Mouse (Mus musculus) left cerebral cortex, postnatal 10 days (tissue): ENCODE measurements at regions not wholly inside any gene's neighbourhood (a gene's known extent, or its start where the extent isn't known, plus 50 kb on each side); places are given as distances from the start of the nearest gene placed in this dataset.

ENCODE experiments used
- DNase-seq, 2 experiments: peaks; one replicate each; pipeline ENCODE4 v3.0.0; 2021 to 2022; ENCODE audit warnings: low spot score in 2 of 2, mixed read lengths in 1 of 2; ENCODE audit errors: extremely low spot score in 1 of 2
- intact Hi-C: fragments of 180-260 bp; cut with DNase I; formaldehyde crosslinking; loops from one replicate; pipeline ENCODE4 v1.15.1; 2025

DNA sequence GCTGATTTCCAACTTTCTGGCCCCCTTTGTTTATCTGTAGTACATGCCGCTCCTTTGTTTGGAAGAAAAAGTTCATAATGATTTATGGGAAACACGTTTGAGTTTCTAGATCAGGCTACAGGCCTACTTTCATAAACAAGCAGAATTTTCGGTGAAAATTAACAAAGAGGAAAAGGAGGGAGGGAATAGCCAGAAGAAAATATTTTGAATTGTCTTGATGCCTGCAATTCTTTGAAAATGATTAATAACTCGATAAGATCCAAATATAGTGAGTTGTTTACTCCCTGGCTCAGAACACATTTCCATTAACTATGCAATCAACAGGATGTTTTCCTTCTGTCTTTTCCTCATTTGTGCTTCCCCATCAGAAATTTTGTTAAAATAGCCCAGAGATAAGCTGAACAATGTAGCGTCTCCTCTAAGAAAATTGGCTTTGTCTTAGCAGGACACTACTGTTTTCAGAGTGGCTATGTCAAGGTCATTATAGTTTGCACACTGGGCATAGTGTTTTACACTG lies 328.7 kb upstream of the Mmadhc start:
- intact Hi-C loops, result no loop called here

GRCm38 (mm10) chr2:50609086-50609485 lies 312.5 kb upstream of the Mmadhc start:
- DNase-seq, result no peak
- intact Hi-C loops, result no loop called here

More for the DNA sequence above, 328.7 kb upstream of the Mmadhc start:
- no peak for DNase-seq

- DNase-seq, result no peak
- intact Hi-C loops, result no loop called here
These were observed 292.6 kb upstream of the Mmadhc start for GRCm38 (mm10) chr2:50589195-50589594.

- intact Hi-C loops, result no loop called here
- DNase-seq, result no peak
These were observed 292.1 kb upstream of the Mmadhc start for GRCm38 (mm10) chr2:50588652-50589051.

- intact Hi-C loops, result no loop called here
These were observed 289.9 kb upstream of the Mmadhc start for GRCm38 (mm10) chr2:50586321-50587050.

DNA sequence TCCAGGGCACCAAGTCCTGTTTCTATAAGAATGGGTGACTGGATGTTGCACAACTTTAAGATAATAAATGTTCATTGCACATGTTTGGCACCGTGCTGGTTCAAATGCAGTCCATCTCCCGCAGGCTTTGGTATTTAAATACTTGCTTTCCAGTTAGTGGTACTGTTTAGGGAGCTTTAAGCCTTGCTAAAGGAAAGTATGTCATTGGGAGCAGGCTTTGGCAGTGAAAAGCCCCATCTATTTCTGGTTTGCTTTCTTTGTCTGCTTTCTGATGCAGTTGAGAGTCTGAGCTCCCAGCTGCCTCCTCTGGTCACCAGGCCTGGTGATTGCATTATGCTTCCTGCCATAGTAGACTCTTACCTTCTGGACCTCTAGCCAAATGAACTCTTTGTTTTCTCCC lies 283.0 kb upstream of the Mmadhc start:
- no peak for DNase-seq

More at GRCm38 (mm10) chr2:50586321-50587050, 289.9 kb upstream of the Mmadhc start:
- DNase-seq, result no peak

GRCm38 (mm10) chr2:50578278-50579043 lies 281.9 kb upstream of the Mmadhc start:
- DNase-seq, result no peak
- intact Hi-C loops, result no loop called here

More for the DNA sequence above, 283.0 kb upstream of the Mmadhc start:
- intact Hi-C loops, result no loop called here

- no peak for DNase-seq
- intact Hi-C loops, result no loop called here
These were observed 281.1 kb upstream of the Mmadhc start for GRCm38 (mm10) chr2:50577736-50578135.

DNA sequence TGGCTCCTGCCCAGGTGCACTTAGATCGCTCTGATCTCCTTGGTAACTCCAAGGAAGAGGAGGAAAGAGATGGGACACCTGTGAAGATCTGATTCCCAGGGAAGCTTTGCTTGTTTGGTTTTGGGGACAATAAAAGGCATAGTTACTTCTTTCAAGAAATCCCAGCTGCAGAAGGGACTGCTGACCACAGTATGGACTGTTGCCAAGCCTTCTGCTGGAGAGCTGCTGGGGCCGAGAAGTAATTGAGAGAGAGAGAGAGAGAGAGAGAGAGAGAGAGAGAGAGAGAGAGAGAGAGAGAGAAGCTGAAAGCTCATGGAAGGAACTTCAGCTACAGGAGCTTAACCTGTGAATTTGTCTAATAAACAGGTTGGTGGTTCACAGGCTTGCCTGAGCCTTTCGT lies 276.9 kb upstream of the Mmadhc start:
- intact Hi-C loops, result no loop called here
- DNase-seq, result peak in 1 of 2 experiments; percentile 44

DNA sequence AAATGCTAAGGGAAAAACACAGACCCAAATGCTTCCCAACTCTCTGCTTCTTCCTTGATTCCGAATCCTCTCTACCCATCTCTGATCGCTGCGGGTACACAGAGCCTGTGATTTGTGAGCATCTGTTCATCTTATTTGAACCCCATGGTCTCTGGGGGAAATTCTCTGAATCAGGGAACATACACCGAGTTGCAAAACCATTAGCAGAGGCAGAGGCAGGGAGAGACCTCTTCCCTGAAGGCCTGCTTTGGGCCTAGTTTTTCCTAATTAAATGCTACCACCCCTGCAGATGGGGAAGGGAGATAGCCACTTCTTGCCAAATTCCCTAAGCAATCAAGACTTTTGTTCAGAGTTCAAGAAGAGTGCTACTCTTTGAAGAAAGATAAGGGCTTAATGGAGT lies 274.4 kb upstream of the Mmadhc start:
- no peak for DNase-seq
- intact Hi-C loops, result no loop called here

GRCm38 (mm10) chr2:50569502-50570285 lies 273.1 kb upstream of the Mmadhc start:
- intact Hi-C loops, result no loop called here
- DNase-seq, result no peak

DNA sequence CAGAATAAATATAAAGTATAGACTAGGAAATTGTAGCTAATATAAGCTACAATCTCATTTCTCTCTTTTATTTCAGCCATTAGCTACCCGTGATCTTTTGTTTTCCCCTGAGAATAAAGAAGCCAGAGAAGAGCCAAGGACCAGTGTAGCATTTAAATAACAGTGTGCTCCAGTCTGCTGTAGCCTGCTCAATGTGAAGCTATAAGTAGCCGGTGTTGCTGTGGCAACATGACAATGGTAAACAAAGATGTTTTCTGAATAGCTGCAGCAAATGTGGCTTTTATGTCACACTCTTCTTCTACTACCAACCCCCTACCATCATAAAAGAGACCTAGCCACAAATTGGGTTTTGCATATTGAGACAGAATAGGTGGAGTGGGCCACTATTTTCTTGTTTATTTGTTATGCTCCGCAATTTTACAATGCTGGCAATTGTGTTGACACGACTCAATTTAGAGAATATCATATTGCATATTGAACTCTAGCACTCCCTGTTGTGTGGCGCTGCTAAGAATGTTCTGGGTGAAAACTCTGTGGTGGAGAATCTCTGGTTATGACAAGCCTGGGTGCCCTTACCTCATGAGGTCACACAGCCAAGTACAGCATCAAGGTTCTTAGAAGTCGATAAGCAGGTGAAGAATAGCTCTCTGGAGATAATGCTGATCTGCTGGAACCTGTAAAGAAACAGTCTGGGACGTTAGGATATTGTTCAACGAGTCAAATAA lies 272.3 kb upstream of the Mmadhc start:
- peak in 1 of 2 experiments; percentile 27 for DNase-seq
- intact Hi-C loops, result no loop called here

GRCm38 (mm10) chr2:50567542-50567941 lies 270.9 kb upstream of the Mmadhc start:
- DNase-seq, result no peak
- intact Hi-C loops, result no loop called here

- intact Hi-C loops, result no loop called here
- no peak for DNase-seq
These were observed 257.4 kb upstream of the Mmadhc start for GRCm38 (mm10) chr2:50554031-50554430.

DNA sequence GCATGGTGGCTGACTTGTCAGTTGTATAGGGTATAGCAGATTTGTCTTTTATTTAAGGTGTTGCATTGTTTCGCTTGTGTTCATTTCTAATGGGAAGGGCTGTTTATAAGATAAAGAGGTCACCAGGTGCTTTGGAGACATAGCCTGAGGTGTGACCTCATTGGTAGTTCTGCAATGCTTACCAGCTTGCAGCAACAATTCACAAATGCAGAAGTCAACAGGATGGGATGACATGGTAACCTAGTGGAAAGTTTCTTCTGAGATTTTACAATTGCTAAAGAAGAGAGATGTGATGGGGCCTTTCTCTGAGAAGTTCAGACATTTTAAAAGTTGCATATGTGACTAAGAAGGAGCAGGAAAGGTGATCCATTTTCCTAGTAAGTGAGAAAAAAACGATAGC lies 255.8 kb upstream of the Mmadhc start:
- intact Hi-C loops, result no loop called here
- DNase-seq, result no peak

DNA sequence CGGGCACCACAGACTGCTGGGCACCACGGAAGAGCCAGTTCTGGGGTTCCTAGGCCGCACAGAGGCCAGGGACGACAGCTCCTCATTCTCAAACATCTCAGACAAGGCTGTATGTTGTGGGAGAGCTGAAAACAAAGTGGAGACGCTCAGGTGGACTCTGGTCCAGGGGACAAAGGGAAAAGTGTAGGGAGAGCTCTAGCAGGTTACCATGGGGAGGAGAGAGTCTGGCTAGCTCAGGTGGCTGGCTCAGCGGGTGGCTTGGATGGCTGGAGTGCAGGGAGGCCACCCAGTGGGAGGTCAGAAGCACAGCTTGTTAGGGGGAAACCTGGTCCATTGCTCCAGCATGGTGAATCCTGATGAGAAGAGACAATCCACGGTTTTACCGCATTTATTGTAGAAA lies 253.3 kb upstream of the Mmadhc start:
- intact Hi-C loops, result no loop called here
- DNase-seq, result no peak

DNA sequence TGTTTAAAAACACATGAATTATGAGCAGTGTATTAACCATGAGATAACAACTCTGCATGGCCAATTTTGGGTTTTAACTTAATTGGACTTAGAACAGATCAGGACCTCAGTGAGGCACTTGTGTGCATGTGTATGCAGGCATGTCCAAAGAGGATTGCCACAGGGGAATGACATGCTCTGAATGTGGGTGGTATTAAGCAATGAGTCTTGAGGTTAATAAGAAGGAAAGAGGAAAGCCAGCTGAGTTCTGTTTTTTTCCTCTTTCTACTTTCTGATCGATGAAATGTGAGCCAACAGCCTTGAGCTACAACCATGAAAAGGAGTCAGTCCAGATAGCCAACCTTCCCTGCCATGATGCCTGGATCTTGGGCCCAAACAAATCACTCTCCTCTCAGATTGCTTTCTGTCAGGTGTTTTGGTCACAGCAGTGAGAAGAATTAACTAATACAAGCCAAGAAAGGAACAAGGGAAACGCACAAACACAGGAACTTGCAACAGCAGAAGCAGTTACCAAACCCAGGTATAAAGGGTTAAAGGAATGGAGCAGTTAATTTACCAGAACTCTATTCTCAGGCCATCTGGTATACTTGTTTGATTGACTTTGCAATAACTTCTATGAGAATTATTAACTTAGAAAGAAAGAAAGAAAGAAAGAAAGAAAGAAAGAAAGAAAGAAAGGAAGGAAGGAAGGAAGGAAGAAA lies 243.3 kb upstream of the Mmadhc start:
- intact Hi-C loops, result no loop called here

DNA sequence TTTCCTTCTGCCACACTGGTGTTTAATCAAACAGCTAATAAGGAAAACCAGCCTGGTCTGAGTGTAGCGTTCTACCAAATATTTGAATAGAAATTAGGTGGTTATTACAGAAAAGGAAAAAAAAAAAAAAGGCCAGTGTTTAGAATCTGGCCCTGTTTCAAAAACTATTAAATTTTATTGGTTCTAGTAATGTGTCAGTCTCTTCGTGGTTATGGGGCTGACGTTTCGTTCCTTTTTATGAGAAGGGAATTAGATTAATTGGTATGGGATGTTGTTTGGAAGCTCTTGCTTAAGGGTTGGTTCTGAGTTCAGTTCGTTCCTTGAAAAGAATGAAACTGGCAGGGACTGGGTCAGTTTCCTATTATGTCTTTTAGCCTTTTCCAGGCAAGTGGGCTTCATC lies 241.5 kb upstream of the Mmadhc start:
- intact Hi-C loops, result no loop called here

More for the DNA sequence above, 243.3 kb upstream of the Mmadhc start:
- DNase-seq, result no peak

More for the DNA sequence above, 241.5 kb upstream of the Mmadhc start:
- DNase-seq, result no peak
